Mouse (Mus musculus) intestine, postnatal 0 days (tissue): ENCODE data around the gene Hilpda. TPM values are rescaled to one million over a fixed set of nuclear protein-coding genes. Genes with fewer than 3 reads are reported as not detected.

Experiments
- ATAC-seq: fragments of 200-750 bp; cut with Nextera tagmentation; 2 replicates; pipeline ENCODE4 v1.8.0; 2017; ENCODE audit warnings: mild to moderate bottlenecking, moderate TSS enrichment, moderate library complexity
- H3K27ac ChIP-seq: fragments of 300-500 bp; sonication (generic); 2 replicates; pipeline ENCODE4 v1.5.1; 2014; ENCODE audit warnings: mild to moderate bottlenecking, low read depth, low read length, moderate library complexity
- H3K27me3 ChIP-seq: fragments of 300-500 bp; sonication (generic); replicated peaks from 2 replicates; pipeline ENCODE4 v1.6.1; 2014; ENCODE audit warnings: low read length, mixed read lengths; ENCODE audit not compliant: control insufficient read depth, insufficient read depth
- H3K36me3 ChIP-seq: fragments of 300-500 bp; sonication (generic); 2 replicates; pipeline ENCODE4 v1.6.1; 2014; ENCODE audit warnings: mild to moderate bottlenecking, moderate library complexity; ENCODE audit not compliant: control insufficient read depth, insufficient read depth
- H3K4me1 ChIP-seq: fragments of 300-500 bp; sonication (generic); replicated peaks from 2 replicates; pipeline ENCODE4 v1.6.1; 2014; ENCODE audit warnings: antibody characterized with exemption, low read length, mixed read lengths; ENCODE audit not compliant: control insufficient read depth, insufficient read depth
- H3K4me2 ChIP-seq: fragments of 300-500 bp; sonication (generic); replicated peaks from 2 replicates; pipeline ENCODE4 v1.6.1; 2014; ENCODE audit warnings: low read depth, mild to moderate bottlenecking, moderate library complexity
- H3K4me3 ChIP-seq: fragments of 300-500 bp; sonication (generic); 2 replicates; pipeline ENCODE4 v1.5.1; 2014; ENCODE audit warnings: low read depth, low read length
- H3K9ac ChIP-seq: fragments of 300-500 bp; sonication (generic); 2 replicates; pipeline ENCODE4 v1.6.1; 2014; ENCODE audit warnings: mild to moderate bottlenecking, low read depth, low read length
- H3K9me3 ChIP-seq: fragments of 300-500 bp; sonication (generic); 2 replicates; pipeline ENCODE4 v1.6.1; 2016; ENCODE audit warnings: mixed run types; ENCODE audit not compliant: control insufficient read depth
- CTCF ChIP-seq: sonication (generic); IDR thresholded peaks from 2 replicates; pipeline ENCODE4 v1.5.1; 2016; ENCODE audit warnings: low read depth, mild to moderate bottlenecking, control low read depth, antibody characterized with exemption, moderate library complexity
- WGBS: fragments of 180-500 bp; shearing (Covaris S2); extraction: QIAGEN DNeasy Blood & Tissue Kit; methylation state at CpG from one replicate; pipeline ENCODE4 v1.1.7; 2014; 5-methylcytosine and 5-hydroxymethylcytosine counted together
- polyA plus RNA-seq: library from polyadenylated mRNA; unstranded; fragments of >200 nt; fragmentation: Nextera tagmentation; extraction: Ambion mirVana; gene quantifications from 2 replicates; pipeline ENCODE4 v1.2.1, GENCODE M21; 2015

The Hilpda gene
- polyA plus RNA-seq, 1 experiment from 2014 or later = 27.2 TPM

GRCm38 (mm10) chr6:29303726-29304125 is 31.4 kb downstream of the Hilpda start:
- H3K27ac ChIP-seq = no peak overlapping the region
- ATAC-seq = no peak
- TF ChIP-seq CTCF = peak; percentile 47
- H3K4me1 ChIP-seq = no peaks in the 10 kb centered on the region
- H3K36me3 ChIP-seq = no peaks in the 10 kb centered on the region
- H3K4me2 ChIP-seq = no peak overlapping the region
- H3K4me3 ChIP-seq = no peak overlapping the region
- H3K27me3 ChIP-seq = no peaks in the 10 kb centered on the region
- WGBS = 40% methylated on average over 5 of the region's 5 CpGs
- H3K9me3 ChIP-seq = no peaks in the 10 kb centered on the region
- no peak overlapping the region for H3K9ac ChIP-seq

GRCm38 (mm10) chr6:29305462-29305861 is 33.2 kb downstream of the Hilpda start:
- Histone ChIP-seq H3K36me3 (no peaks in the 10 kb centered on the region), H3K9me3 (no peaks in the 10 kb centered on the region), H3K4me2 (no peak overlapping the region), H3K4me3 (no peak overlapping the region), H3K4me1 (no peaks in the 10 kb centered on the region), H3K9ac (no peak overlapping the region), H3K27me3 (no peaks in the 10 kb centered on the region), H3K27ac (no peak overlapping the region)
- WGBS = 90% methylated on average over 4 of the region's 4 CpGs
- TF ChIP-seq CTCF = no peak
- ATAC-seq = no peak

GRCm38 (mm10) chr6:29308846-29309605 is 36.7 kb downstream of the Hilpda start:
- no peak overlapping the region for H3K27ac ChIP-seq
- H3K4me1 ChIP-seq = no peaks in the 10 kb centered on the region
- H3K36me3 ChIP-seq = no peaks in the 10 kb centered on the region
- no peaks in the 10 kb centered on the region for H3K9me3 ChIP-seq
- no peak overlapping the region for H3K4me2 ChIP-seq
- 88% methylated on average over 16 of the region's 16 CpGs for WGBS
- no peak for ATAC-seq
- no peak overlapping the region for H3K4me3 ChIP-seq
- TF ChIP-seq CTCF = no peak
- no peak overlapping the region for H3K9ac ChIP-seq
- no peaks in the 10 kb centered on the region for H3K27me3 ChIP-seq

GRCm38 (mm10) chr6:29313690-29314202 is 41.5 kb downstream of the Hilpda start:
- no peaks in the 10 kb centered on the region for H3K27me3 ChIP-seq
- no peak for ATAC-seq

GRCm38 (mm10) chr6:29317286-29317685 is 45.0 kb downstream of the Hilpda start:
- ATAC-seq = no peak
- H3K27me3 ChIP-seq = no peaks in the 10 kb centered on the region

More at GRCm38 (mm10) chr6:29313690-29314202, 41.5 kb downstream of the Hilpda start:
- TF ChIP-seq CTCF = no peak
- Histone ChIP-seq H3K36me3 (no peaks in the 10 kb centered on the region), H3K4me3 (no peak overlapping the region), H3K27ac (no peak overlapping the region), H3K9ac (no peak overlapping the region), H3K4me1 (no peaks in the 10 kb centered on the region), H3K4me2 (no peak overlapping the region), H3K9me3 (no peaks in the 10 kb centered on the region)
- 74% methylated on average over 14 of the region's 14 CpGs for WGBS

GRCm38 (mm10) chr6:29317941-29318340 is 45.7 kb downstream of the Hilpda start:
- H3K9me3 ChIP-seq = no peaks in the 10 kb centered on the region
- 60% methylated on average over 3 of the region's 3 CpGs for WGBS

More at GRCm38 (mm10) chr6:29317286-29317685, 45.0 kb downstream of the Hilpda start:
- no peaks in the 10 kb centered on the region for H3K4me1 ChIP-seq
- H3K4me2 ChIP-seq = no peak overlapping the region
- H3K4me3 ChIP-seq = no peak overlapping the region
- H3K9me3 ChIP-seq = no peaks in the 10 kb centered on the region
- 56% methylated on average over 2 of the region's 2 CpGs for WGBS
- no peak overlapping the region for H3K27ac ChIP-seq
- no peak overlapping the region for H3K9ac ChIP-seq
- no peak for TF ChIP-seq CTCF
- no peaks in the 10 kb centered on the region for H3K36me3 ChIP-seq

More at GRCm38 (mm10) chr6:29317941-29318340, 45.7 kb downstream of the Hilpda start:
- no peaks in the 10 kb centered on the region for H3K4me1 ChIP-seq
- H3K27ac ChIP-seq = no peak overlapping the region
- TF ChIP-seq CTCF = no peak
- no peaks in the 10 kb centered on the region for H3K36me3 ChIP-seq
- no peaks in the 10 kb centered on the region for H3K27me3 ChIP-seq
- H3K4me2 ChIP-seq = no peak overlapping the region
- no peak overlapping the region for H3K9ac ChIP-seq
- no peak for ATAC-seq
- H3K4me3 ChIP-seq = no peak overlapping the region
